Mouse (Mus musculus): ENCODE measurements around the gene Scaper.

DNA sequence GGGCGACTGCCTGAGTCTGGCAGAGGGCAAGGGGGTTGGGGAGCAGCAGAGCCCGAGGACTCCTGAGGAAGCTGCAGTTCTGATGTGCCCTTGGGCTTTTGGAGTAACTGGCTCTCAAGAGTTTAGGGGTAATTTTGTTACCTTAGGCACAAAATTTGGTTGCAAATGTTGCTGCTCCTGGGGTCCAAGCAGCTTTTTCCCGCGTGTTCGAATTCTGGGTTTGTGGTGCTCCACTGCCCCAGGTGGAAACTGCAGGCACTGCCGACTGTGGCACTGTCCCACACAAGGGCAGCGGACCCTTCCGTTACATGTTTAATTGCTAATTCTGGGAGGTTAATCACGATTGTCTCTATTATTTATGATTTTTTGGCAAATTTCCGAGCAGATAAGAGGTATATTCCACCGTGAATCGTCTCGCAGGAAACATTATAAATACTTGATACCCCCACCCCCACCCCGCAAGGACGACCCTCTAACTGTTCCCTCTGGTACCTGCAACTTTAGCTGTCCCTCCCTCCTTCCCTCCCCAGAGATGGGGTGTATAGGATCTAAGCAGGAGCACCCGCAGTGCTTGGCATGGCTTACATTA lies 388.5 kb downstream of the Scaper start:
- TF ChIP-seq GATA1 (IDR thresholded peaks at IDR 0.05; ENCODE audit: borderline replicate concordance, low read length) (no peak), FLI1 (IDR thresholded peaks at IDR 0.05; ENCODE audit: low read length) (no peak)
